Mouse (Mus musculus) olfactory bulb, adult 2 months (tissue): Measurements from ENCODE around the gene Dusp1.

Source experiments
- CTCF ChIP-seq: fragments of 200-500 bp; IDR thresholded peaks from 2 replicates; pipeline ENCODE4 v1.5.1; 2012; ENCODE audit warnings: low read depth, mild to moderate bottlenecking, low read length, moderate library complexity; ENCODE audit not compliant: insufficient read depth
- POLR2A ChIP-seq: fragments of 200-500 bp; IDR thresholded peaks from 2 replicates; pipeline ENCODE4 v1.6.1; 2012; ENCODE audit warnings: mild to moderate bottlenecking, low read depth, low read length, moderate library complexity; ENCODE audit not compliant: insufficient read depth

DNA sequence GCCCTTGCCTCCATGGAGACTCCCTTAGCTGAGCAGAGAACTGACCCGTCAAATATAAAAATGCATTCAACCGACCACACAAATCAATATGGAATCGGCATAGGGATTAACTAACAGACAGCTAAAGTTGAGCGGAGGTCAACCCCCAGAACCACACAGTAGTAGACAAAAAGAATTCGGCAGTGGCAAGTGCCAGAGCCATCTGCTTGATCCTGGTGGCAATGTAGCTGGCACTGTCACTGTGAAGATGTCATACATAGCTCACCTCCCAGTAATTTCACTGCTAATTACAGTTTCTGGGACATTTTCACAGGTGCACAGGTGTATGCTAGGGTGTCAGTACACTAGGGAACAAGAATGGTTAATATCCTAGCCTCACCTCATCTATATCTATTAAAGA is 21.8 kb downstream of the Dusp1 start:
- TF ChIP-seq CTCF (no peak), POLR2A (no peak)
